Mouse (Mus musculus) thymus, adult 2 months (tissue): ENCODE data around the gene Cables2. TPM values are rescaled to one million over a fixed set of nuclear protein-coding genes. Genes with fewer than 3 reads are reported as not detected.
A peak's percentile ranks its signal among the peaks of the same experiment; 100 is the strongest.

Source experiments
- DNase-seq: peaks from one replicate; pipeline ENCODE4 v3.0.0; 2021
- H3K27ac ChIP-seq: fragments of 200-500 bp; 2 replicates; pipeline ENCODE4 v1.5.1; 2012; ENCODE audit warnings: low read length, control low read depth; ENCODE audit not compliant: control insufficient read depth, insufficient read depth
- H3K27me3 ChIP-seq: fragments of 200-500 bp; 2 replicates; pipeline ENCODE4 v1.6.1; 2012; ENCODE audit warnings: mild to moderate bottlenecking, low read length, moderate library complexity, mixed read lengths; ENCODE audit not compliant: control insufficient read depth, insufficient read depth
- H3K36me3 ChIP-seq: fragments of 200-500 bp; 2 replicates; pipeline ENCODE4 v1.6.1; 2012; ENCODE audit warnings: mild to moderate bottlenecking, low read length, moderate library complexity; ENCODE audit not compliant: control insufficient read depth, insufficient read depth
- H3K4me1 ChIP-seq: fragments of 200-500 bp; replicated peaks from 2 replicates; pipeline ENCODE4 v1.6.1; 2012; ENCODE audit warnings: low read length; ENCODE audit not compliant: control insufficient read depth, insufficient read depth
- H3K4me3 ChIP-seq: fragments of 200-500 bp; 2 replicates; pipeline ENCODE4 v1.5.1; 2012; ENCODE audit warnings: mild to moderate bottlenecking, low read length, control low read depth, moderate library complexity; ENCODE audit not compliant: control insufficient read depth, insufficient read depth
- CTCF ChIP-seq: fragments of 200-500 bp; IDR thresholded peaks from 2 replicates; pipeline ENCODE4 v1.5.1; 2012; ENCODE audit warnings: mild to moderate bottlenecking, control low read depth, low read length, moderate library complexity, borderline replicate concordance; ENCODE audit not compliant: control insufficient read depth, poor library complexity, insufficient read depth; ENCODE audit errors: extremely low read depth
- POLR2A ChIP-seq: fragments of 200-500 bp; IDR thresholded peaks from 2 replicates; pipeline ENCODE4 v1.6.1; 2012; ENCODE audit warnings: mild to moderate bottlenecking, low read length, control low read depth, moderate library complexity; ENCODE audit not compliant: control insufficient read depth, poor library complexity, insufficient read depth; ENCODE audit errors: extremely low read depth
- WGBS: fragments of 180-500 bp; shearing (Covaris S2); methylation state at CpG from one replicate; pipeline ENCODE4 v1.1.7; 2018; 5-methylcytosine and 5-hydroxymethylcytosine counted together
- polyA plus RNA-seq: library from polyadenylated mRNA; depleted of rRNA; stranded (reverse); fragments of >200 nt; gene quantifications from 2 replicates; pipeline ENCODE4 v1.2.3, GENCODE M21; 2012; rRNA removed

The Cables2 gene
- polyA plus RNA-seq = 25.7 and 27.3 TPM in 2 replicates

DNA sequence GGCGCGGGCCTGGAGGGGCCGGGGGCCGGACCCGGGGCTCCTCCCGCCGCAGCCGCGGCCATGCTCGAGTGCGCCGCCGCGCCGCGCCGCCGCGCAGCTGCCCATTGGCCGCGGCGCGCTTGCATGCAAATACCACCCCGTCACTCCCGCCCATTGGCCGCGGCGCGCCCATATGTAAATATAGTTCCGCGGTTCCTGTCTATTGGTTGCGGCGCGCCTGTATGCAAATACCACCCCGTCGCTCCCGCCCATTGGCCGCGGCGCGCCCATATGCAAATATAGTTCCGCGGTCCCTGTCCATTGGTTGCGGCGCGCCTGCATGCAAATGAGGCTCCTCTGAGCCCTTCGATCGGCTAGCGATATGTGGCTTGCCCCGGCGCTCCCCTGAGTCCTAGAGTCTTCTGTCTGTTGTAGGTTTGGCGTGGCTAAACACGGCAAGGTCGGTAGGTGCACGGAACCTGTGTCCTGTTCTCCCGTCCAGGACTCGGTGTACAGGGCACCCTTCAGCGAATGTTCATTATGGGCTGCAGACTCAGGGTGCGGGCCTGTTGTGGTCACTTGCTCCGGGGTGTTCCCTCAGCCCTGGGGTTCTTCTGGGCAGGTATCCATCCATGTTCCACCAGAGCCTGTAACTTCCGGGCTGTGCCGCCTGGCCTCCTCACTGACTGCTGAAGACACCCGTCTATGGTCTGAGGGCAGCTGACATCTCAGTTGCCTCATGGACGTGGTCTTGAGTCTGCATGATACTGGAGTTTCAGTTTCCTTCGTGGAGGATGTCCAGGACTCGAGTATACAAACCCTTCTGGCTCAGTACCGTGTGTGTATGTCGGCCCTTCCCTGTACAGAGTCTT is at the start of gene Cables2:
TSS of gene Cables2 (minus strand) at position 103 of the 851 bp plus-strand sequence.
- peak; percentile 90 for DNase-seq
- Histone ChIP-seq H3K4me3 (peak within 1 kb of the TSS; percentile 58), H3K27me3 (no peaks in the 10 kb centered on the region), H3K27ac (no peak within 1 kb of the TSS), H3K36me3 (no peaks in the 10 kb centered on the region), H3K4me1 (peaks cover 31% of the 10 kb centered on the region)
- WGBS = 5% methylated on average over 68 of the region's 68 CpGs
- peak; percentile 50; the same call in 1 of the 2 replicates for TF ChIP-seq POLR2A
- 0 out of 2 replicates have a peak, but pooled peaks have one; percentile 55 for TF ChIP-seq CTCF

DNA sequence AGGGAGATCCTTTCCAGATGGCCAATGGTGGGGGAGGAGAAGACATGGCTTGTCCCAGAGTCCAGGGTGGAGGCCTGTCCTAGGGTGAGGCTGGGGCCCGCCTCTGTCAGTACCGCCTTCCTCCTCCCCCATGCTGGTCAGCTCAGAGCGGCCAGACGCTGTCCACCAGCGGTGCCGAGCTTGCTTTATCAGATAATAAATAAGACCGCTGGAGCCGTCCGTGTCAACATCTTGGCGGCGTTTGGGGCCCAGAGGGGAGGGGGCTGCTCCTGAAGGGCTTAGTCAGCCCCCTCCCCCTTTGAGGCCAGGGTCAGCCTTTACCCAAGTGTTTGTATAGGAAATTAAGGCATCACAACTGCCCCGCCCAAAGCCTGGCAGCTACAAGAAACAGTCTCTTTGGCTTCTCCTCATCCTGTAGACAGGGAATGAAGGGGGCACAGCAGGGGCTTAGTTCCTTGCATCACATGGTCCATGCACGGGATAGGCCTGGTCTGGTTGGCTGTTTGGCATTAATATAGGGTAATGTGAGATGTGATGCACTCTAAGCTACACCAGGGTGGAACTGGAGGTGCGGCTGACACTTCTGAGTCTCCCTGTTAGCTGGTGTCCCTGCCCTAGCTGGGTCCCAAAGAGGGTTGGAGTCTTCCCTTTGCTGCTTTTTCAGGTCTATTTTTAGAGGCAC is 49.5 kb upstream of the Cables2 start:
- no peak overlapping the region for H3K4me3 ChIP-seq
- TF ChIP-seq CTCF = no peak
- no peak for TF ChIP-seq POLR2A
- no peaks in the 10 kb centered on the region for H3K36me3 ChIP-seq
- no peaks in the 10 kb centered on the region for H3K4me1 ChIP-seq
- no peaks in the 10 kb centered on the region for H3K27me3 ChIP-seq
- no peak for DNase-seq
- H3K27ac ChIP-seq = no peak overlapping the region
- 83% methylated on average over 14 of the region's 14 CpGs for WGBS

DNA sequence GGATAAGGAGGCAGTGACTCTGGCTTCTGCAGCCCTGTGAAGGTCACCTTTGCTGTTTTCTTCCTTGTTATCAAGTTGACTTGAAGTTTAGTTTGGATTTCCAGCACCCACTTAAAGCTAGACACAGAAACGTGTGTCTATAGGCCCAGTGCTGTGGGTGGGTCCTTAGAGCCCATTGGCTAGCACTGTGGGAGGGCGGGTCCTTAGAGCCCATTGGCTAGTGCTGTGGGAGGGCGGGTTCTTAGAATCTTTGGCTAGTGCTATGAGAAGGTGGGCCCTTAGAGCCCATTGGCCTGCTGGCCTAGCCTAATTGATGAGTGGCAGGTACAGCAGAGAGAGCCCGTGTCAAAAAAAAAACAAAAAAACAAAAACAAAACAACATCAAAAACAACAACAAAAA is 46.9 kb upstream of the Cables2 start:
- Histone ChIP-seq H3K27ac (no peak overlapping the region), H3K4me3 (no peak overlapping the region), H3K4me1 (no peaks in the 10 kb centered on the region), H3K36me3 (no peaks in the 10 kb centered on the region), H3K27me3 (no peaks in the 10 kb centered on the region)
- 90% methylated on average over 4 of the region's 4 CpGs for WGBS
- no peak for TF ChIP-seq POLR2A
- no peak for TF ChIP-seq CTCF
- DNase-seq = no peak

DNA sequence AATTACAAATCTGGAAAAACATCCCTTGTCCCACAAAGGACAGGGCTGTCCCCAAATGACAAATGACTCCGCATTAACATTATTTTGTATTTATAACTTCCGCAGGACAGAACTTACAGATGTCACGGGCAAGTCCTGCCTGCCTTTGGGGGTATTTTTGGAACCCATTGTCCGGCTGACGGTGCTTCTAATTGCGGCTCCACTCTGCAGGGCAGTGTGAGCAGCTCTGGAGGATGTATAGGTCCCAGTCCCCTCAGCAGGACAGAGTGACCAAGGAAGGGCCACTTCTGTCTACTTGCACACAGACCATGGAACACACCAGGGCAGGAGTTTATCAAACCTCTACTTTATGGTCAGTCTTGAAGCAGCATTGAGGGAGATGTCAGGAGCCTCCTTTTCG is 44.3 kb upstream of the Cables2 start:
- TF ChIP-seq POLR2A = no peak
- no peak for TF ChIP-seq CTCF
- DNase-seq = no peak
- Histone ChIP-seq H3K36me3 (no peaks in the 10 kb centered on the region), H3K4me1 (no peaks in the 10 kb centered on the region), H3K27me3 (no peaks in the 10 kb centered on the region), H3K4me3 (no peak overlapping the region), H3K27ac (no peak overlapping the region)
- WGBS = 92% methylated on average over 7 of the region's 7 CpGs

DNA sequence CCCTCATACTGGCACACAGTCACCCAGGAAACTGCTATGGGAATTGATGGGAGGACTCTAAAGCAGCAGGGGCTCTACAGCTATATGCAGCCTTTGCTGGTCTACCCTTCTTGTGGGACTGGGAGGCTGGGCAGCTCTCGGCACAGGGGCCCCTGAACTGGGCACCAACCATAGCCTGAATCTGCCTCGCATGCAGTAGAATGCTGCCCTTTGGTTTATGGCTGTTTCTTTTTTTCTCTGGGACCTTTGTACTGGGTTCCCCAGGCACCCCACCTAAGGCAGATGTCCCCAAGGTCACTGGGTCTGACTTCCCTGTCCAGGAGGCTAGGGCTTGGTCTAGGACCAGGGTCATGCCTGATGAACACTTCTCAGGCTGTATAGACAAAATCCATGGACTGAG is 41.0 kb upstream of the Cables2 start:
- WGBS = 79% methylated on average over 2 of the region's 2 CpGs
- Histone ChIP-seq H3K4me3 (no peak overlapping the region), H3K27ac (no peak overlapping the region), H3K27me3 (no peaks in the 10 kb centered on the region), H3K4me1 (no peaks in the 10 kb centered on the region), H3K36me3 (no peaks in the 10 kb centered on the region)
- TF ChIP-seq POLR2A = no peak
- TF ChIP-seq CTCF = no peak
- no peak for DNase-seq

DNA sequence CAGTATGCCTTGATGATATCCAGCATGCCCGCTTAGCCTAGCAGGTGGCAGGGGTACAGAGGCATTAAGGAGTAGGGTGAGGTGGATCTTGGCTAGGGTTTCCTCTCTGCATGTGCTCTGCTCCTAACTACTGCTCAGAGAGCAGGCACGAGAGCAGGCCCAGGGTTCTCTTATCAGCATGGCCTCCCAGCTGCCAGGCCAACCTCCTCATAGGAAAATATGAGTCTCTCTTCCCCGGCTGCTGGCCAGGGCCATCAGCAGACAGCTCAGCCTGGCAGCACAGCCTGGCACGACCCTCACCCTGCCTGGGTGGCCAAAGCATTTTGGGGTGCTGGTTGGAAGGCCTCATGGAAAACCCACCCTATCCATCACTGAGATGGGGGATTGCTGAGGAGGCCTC is 37.9 kb upstream of the Cables2 start:
- no peak for DNase-seq
- Histone ChIP-seq H3K27me3 (no peaks in the 10 kb centered on the region), H3K36me3 (no peaks in the 10 kb centered on the region), H3K27ac (no peak overlapping the region), H3K4me1 (no peaks in the 10 kb centered on the region), H3K4me3 (no peak overlapping the region)
- 81% methylated on average over 4 of the region's 4 CpGs for WGBS
- no peak for TF ChIP-seq CTCF
- TF ChIP-seq POLR2A = no peak

DNA sequence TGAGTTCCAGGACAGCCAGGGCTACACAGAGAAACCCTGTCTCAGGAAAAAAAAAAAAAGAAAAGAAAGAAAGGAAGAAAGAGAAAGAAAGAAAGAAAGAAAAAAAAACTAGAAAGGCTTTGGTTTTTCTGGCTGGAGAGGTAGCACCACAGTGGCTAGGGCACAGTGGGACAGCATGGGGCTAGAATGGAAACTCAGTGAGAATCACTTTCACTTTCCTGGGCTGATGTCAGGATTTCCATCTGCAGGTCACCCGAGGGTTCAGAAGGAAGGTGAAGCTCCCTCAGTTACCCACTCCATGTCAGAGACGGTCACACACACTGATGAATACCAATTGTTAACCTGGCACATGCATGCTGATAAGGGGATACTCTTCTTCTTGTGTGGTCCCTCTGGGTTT is 34.4 kb upstream of the Cables2 start:
- H3K36me3 ChIP-seq = no peaks in the 10 kb centered on the region
- DNase-seq = no peak
- no peak for TF ChIP-seq POLR2A
- no peak for TF ChIP-seq CTCF
- 33% methylated on average over 2 of the region's 2 CpGs for WGBS
- H3K27me3 ChIP-seq = no peaks in the 10 kb centered on the region
- no peaks in the 10 kb centered on the region for H3K4me1 ChIP-seq
- no peak overlapping the region for H3K4me3 ChIP-seq
- no peak overlapping the region for H3K27ac ChIP-seq
